Mouse (Mus musculus) Patski (cell line): Measurements from ENCODE around the gene Adcy5. TPM values are rescaled to one million over a fixed set of nuclear protein-coding genes. Genes with fewer than 3 reads are reported as not detected.

Source experiments
- ATAC-seq: fragments of 100-300 bp; one replicate; pipeline ENCODE4 v1.8.0; 2021
- CTCF ChIA-PET: fragments of 350-600 bp; sonication (Branson Sonifier 250); formaldehyde crosslinking; loops from one replicate; lab custom pipeline; 2022; ENCODE audit warnings: inconsistent platforms; lab: Charles Lee
- POLR2A ChIA-PET: fragments of 350-600 bp; sonication (Branson Sonifier 250); formaldehyde crosslinking; loops from one replicate; lab custom pipeline; 2022; ENCODE audit warnings: antibody characterized with exemption, inconsistent platforms; lab: Charles Lee
- DNase-seq: peaks from one replicate; pipeline ENCODE4 v3.0.0-alpha.2; 2011; ENCODE audit warnings: low read depth, low spot score
- H3K27me3 ChIP-seq: fragments of 371-371 bp; one replicate; pipeline ENCODE4 v1.5.1; 2021
- CTCF ChIP-seq: fragments of 100-300 bp; IDR thresholded peaks from one replicate; pipeline ENCODE4 v1.5.1; 2021
- in situ Hi-C: fragments of 300-500 bp; cut with MboI; formaldehyde crosslinking; loops from 3 replicates; pipeline ENCODE4 v1.11.1; 2018; ENCODE audit warnings: low pct_unique_long_range_greater_than_20kb, mixed read lengths
- polyA plus RNA-seq: library from polyadenylated mRNA; unstranded; gene quantifications from one replicate; pipeline ENCODE4 v1.2.3, GENCODE M21; 2021

Adcy5 gene
- polyA plus RNA-seq, 1 experiment from 2014 or later, result 0.05 TPM

DNA sequence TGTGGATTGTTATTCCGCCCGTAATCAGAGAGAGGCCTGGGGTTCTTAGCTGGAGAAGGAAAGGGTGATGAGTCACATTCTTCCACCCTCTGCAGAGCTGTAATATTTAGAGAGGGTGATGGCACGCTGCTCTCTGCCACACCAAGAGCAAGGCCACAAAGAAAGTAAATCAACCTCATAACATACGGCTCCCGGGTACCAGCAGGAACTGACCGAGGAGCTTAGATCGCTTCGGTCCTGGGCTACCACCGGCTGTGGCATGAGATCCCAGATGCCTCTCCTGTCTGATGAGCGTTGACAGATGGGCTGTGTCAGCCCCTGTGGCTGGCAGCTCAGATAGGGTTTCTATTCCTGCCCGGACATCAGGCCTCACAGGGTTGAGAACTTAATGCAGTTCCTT is 101.3 kb downstream of the Adcy5 start:
- DNase-seq, result no peak
- POLR2A ChIA-PET, result no interaction called here
- no peak for TF ChIP-seq CTCF
- H3K27me3 ChIP-seq, result peaks cover 12% of the 10 kb centered on the region
- in situ Hi-C loops, result no loop called here
- no peak for ATAC-seq
- CTCF ChIA-PET, result interaction anchor here (1.1 kb wide), 1 partner anchor 11 kb away, joined by 3 read pairs; no protein-coding TSS in a partner anchor

GRCm38 (mm10) chr16:35270353-35270934 is 115.8 kb downstream of the Adcy5 start:
- peak; percentile 17 for DNase-seq
- CTCF ChIA-PET, result interaction anchor here (1.8 kb wide), 1 partner anchor 166 kb away, joined by 3 read pairs; no protein-coding TSS in a partner anchor
- in situ Hi-C loops, result loop anchor here (5.0 kb wide), 1 partner anchor 158 kb away; no protein-coding TSS in a partner anchor
- H3K27me3 ChIP-seq, result peaks cover 57% of the 10 kb centered on the region
- POLR2A ChIA-PET, result no interaction called here
- ATAC-seq, result no peak
- peak; percentile 89 for TF ChIP-seq CTCF

DNA sequence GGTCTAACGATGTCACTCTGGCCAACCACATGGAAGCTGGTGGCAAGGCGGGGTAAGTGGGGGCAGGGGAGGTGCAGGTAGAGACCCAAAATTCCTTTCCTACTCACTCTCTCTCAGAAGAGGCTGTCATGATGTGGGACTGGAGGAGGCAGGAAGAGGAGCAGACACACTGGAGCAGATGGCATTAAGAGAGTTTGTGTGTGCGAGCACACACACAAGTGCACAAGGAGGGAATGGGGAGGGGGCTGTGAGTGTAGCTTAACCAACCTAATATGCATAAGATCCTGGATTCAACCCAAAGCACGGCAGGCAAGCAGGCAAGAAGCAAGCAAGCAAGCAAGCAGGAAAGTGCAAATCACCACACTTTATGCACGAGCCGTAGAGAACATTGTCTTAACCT is 116.3 kb downstream of the Adcy5 start:
- DNase-seq (no peak), ATAC-seq (no peak)
- TF ChIP-seq CTCF, result no peak
- in situ Hi-C loops, result loop anchor here (5.0 kb wide), 1 partner anchor 159 kb away; no protein-coding TSS in a partner anchor
- ChIA-PET CTCF (no interaction called here), POLR2A (no interaction called here)
- peaks cover 60% of the 10 kb centered on the region for H3K27me3 ChIP-seq

DNA sequence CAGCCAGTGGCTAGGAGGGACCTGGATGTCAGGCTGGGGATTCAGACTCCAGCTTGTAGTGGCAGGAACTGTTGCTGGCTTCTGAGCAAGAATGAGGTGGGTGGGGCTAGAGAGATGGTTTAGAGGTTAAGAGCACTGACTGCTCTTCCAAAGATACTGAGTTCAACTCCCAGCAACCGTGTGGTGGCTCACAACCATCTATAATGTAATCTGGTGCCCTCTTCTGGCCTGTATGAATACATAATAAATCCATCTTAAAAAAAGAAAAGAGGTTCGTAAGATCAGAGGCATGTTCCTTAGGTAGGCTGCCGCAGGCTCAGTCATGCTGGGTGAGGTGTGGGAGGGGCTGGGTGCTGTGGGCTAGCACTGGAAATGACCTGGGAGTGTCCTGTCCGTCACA is 116.9 kb downstream of the Adcy5 start:
- ATAC-seq, result no peak
- no peak for DNase-seq
- in situ Hi-C loops, result loop anchor here (5.0 kb wide), 1 partner anchor 159 kb away; no protein-coding TSS in a partner anchor
- H3K27me3 ChIP-seq, result peaks cover 63% of the 10 kb centered on the region
- TF ChIP-seq CTCF, result no peak
- CTCF ChIA-PET, result no interaction called here
- POLR2A ChIA-PET, result no interaction called here

GRCm38 (mm10) chr16:35272417-35272816 is 117.7 kb downstream of the Adcy5 start:
- no peak for TF ChIP-seq CTCF
- no peak for DNase-seq
- ChIA-PET POLR2A (no interaction called here), CTCF (no interaction called here)
- in situ Hi-C loops, result loop anchor here (5.0 kb wide), 1 partner anchor 160 kb away; no protein-coding TSS in a partner anchor
- peaks cover 59% of the 10 kb centered on the region for H3K27me3 ChIP-seq
- no peak for ATAC-seq

DNA sequence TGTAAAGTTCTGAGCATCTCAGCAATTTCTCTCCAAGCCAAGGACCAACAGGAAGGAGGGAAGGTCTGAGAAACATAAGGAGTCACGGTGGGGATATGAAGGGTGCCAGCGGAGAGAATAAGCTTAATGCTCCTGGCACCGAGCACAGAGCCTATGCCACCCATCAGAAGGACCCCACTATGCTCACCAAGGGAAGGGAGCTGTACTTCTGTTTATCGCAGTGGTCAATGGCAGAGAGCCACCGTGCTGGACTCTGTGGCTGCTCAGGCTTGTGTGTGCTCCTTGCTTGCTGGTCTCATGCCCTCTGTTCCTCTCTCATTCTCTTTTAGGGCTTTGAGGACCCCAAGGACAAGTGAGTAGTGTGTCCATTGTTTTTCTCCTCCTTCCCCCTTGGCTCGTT is 123.5 kb downstream of the Adcy5 start:
- DNase-seq, result no peak

GRCm38 (mm10) chr16:35282456-35282855 is 127.8 kb downstream of the Adcy5 start:
- DNase-seq (no peak), ATAC-seq (no peak)
- in situ Hi-C loops, result no loop called here
- TF ChIP-seq CTCF, result no peak
- CTCF ChIA-PET, result no interaction called here
- POLR2A ChIA-PET, result no interaction called here
- H3K27me3 ChIP-seq, result peaks cover 62% of the 10 kb centered on the region

More for the DNA sequence above, 123.5 kb downstream of the Adcy5 start:
- CTCF ChIA-PET, result no interaction called here
- POLR2A ChIA-PET, result no interaction called here
- in situ Hi-C loops, result no loop called here
- peaks cover 76% of the 10 kb centered on the region for H3K27me3 ChIP-seq
- no peak for ATAC-seq
- no peak for TF ChIP-seq CTCF

DNA sequence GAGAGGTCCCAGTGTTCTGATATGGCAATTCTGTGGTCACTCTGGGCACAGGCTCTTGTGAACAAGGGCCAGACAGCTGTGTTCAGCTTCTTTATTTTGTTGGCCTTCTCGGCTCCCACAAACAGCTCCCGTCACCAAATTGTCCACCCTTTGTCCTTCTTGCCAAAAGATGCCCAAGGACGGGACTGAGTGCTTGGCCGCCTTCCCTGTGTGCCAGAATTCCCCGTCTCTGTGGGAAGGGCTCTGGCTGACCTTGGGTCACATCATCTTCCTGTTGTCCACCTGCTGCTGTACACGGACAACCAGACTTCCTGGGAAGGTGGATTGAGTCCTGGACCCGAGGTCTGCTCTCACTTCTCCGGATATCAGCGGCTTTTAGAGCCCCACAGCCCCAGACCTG is 131.1 kb downstream of the Adcy5 start:
- DNase-seq, result no peak
- in situ Hi-C loops, result no loop called here
- H3K27me3 ChIP-seq, result peaks cover 70% of the 10 kb centered on the region
- POLR2A ChIA-PET, result no interaction called here
- no peak for TF ChIP-seq CTCF
- CTCF ChIA-PET, result no interaction called here
- ATAC-seq, result no peak

- no peak for TF ChIP-seq CTCF
- CTCF ChIA-PET, result no interaction called here
- in situ Hi-C loops, result no loop called here
- POLR2A ChIA-PET, result no interaction called here
- no peak for ATAC-seq
- peaks cover 68% of the 10 kb centered on the region for H3K27me3 ChIP-seq
- no peak for DNase-seq
These were observed 132.6 kb downstream of the Adcy5 start for GRCm38 (mm10) chr16:35287244-35287643.

DNA sequence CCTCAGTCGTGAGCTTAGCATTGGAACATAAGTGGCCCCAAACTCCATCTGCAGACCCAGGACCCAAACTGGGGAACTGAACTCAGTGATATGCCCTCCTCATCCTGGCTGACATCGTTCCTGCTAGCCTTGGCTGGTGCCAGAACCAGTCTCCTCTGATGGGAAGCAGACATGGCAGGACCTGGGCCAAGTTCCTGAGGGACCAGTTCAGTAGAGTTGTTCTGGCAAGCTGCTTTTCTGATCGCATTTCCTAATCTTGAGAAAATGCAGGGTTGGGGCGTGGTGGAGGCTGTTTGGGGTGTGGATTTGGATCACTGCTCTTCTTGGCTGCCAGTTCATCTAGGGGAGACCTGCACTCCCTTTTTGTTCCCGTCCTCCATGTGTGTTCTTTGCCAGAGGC is 143.1 kb downstream of the Adcy5 start:
- ATAC-seq (no peak), DNase-seq (no peak)
- H3K27me3 ChIP-seq, result peaks cover 14% of the 10 kb centered on the region
- in situ Hi-C loops, result no loop called here
- POLR2A ChIA-PET, result no interaction called here
- CTCF ChIA-PET, result no interaction called here
- no peak for TF ChIP-seq CTCF

DNA sequence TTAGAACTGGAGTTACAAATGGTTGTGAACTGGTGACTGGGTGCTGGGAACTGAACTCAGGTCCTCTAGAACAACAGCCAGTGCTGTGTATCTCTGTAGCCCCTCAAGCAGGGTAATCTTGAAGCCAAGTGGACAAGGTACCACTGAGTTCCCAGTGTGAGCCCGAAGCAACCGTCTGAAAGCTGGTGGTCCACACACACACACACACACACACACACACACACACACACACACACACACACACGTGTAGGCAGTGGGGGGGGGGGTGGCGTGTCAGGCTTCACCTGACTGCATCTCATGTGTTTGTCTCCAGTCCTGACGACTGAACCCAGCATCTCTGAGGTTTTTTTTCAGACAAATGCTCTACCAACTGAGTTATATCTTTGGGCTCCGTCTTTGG is 145.5 kb downstream of the Adcy5 start:
- ChIA-PET POLR2A (no interaction called here), CTCF (no interaction called here)
- H3K27me3 ChIP-seq, result no peaks in the 10 kb centered on the region
- no peak for TF ChIP-seq CTCF
- in situ Hi-C loops, result no loop called here
- DNase-seq (no peak), ATAC-seq (no peak)
